20 mouse cellular contexts compared by ENCODE assay signal in the genomic region with DNA sequence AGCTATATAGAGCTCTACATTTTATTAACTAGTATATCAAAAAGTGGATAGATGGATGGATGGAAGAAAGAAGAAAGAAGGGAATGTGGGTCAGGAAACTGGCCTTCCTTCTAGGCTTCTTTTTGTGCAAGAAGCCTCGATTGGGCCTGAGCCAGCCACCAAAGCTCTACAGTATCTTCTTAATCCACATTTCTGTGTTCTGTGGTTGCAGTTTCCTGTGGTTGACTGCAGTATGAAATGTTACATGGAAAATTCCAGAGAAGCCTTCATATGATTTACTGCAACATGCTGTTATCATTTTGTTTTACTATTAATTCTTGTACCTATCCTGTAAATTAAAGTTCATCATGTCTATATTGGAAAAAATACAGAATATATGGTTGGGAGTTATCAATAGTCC.
"Had no signal": no experiment of that assay in that cellular context is flagged by ENCODE, and none has a peak within 500 bp of the region (broad histone marks: within the 10 kb centered on the region; RNA-seq: fewer than 3 reads in every experiment).

No protein-coding gene starts in this region.

- H3K27ac ChIP-seq: intestine, embryonic 15.5 days; kidney, postnatal 0 days; limb, embryonic 15.5 days; liver, embryonic 14.5 days; lung, embryonic 15.5 days; midbrain, embryonic 12.5 days; neural tube, embryonic 13.5 days; stomach, embryonic 15.5 days had no signal

- H3K4me3 ChIP-seq: intestine, embryonic 15.5 days; limb, embryonic 15.5 days; lung, embryonic 15.5 days; midbrain, embryonic 12.5 days; myocyte; neural tube, embryonic 13.5 days; stomach, embryonic 15.5 days had no signal

- H3K4me1 ChIP-seq: intestine, embryonic 15.5 days; limb, embryonic 15.5 days; lung, embryonic 15.5 days; midbrain, embryonic 12.5 days; neural tube, embryonic 13.5 days; stomach, embryonic 15.5 days had no signal

- ATAC-seq: intestine, embryonic 15.5 days; midbrain, embryonic 16.5 days had no signal

- DNase-seq: kidney, adult 18-20 months; kidney, adult 9 months; lung, adult 18-20 months; lung, postnatal 10 days; lung, postnatal 4 days; retina, postnatal 1 day; right cerebral cortex, postnatal 25 days; spleen, adult 18-20 months; thymus, postnatal 36 days had no signal

- H3K4me2 ChIP-seq: intestine, embryonic 15.5 days; limb, embryonic 15.5 days; liver, embryonic 11.5 days; lung, embryonic 15.5 days; midbrain, embryonic 12.5 days; neural tube, embryonic 13.5 days; stomach, embryonic 15.5 days had no signal

- H3K27me3 ChIP-seq: intestine, embryonic 15.5 days; limb, embryonic 15.5 days; lung, embryonic 15.5 days; midbrain, embryonic 12.5 days; neural tube, embryonic 13.5 days; stomach, embryonic 15.5 days had no signal

- H3K9me3 ChIP-seq: intestine, embryonic 15.5 days; limb, embryonic 15.5 days; lung, embryonic 15.5 days; midbrain, embryonic 12.5 days; neural tube, embryonic 13.5 days; stomach, embryonic 15.5 days had no signal

- H3K9ac ChIP-seq: intestine, embryonic 15.5 days; limb, embryonic 15.5 days; liver, embryonic 14.5 days; lung, embryonic 15.5 days; midbrain, embryonic 12.5 days; neural tube, embryonic 13.5 days; stomach, embryonic 15.5 days had no signal

- H3K36me3 ChIP-seq: intestine, embryonic 15.5 days; limb, embryonic 15.5 days; lung, embryonic 15.5 days; midbrain, embryonic 12.5 days; neural tube, embryonic 13.5 days; stomach, embryonic 15.5 days had no signal
